Mouse (Mus musculus): ENCODE results near the gene Enpp1.

- TF ChIP-seq CTCF (IDR thresholded peaks at IDR 0.05; ENCODE audit: low read depth) (no peak), EP300 (optimal IDR thresholded peaks at IDR 0.05) (no peak)
Observed at GRCm38 (mm10) chr10:24636986-24637385, 75.0 kb downstream of the Enpp1 start.

All from stomach, postnatal 0 days (tissue).